Mouse (Mus musculus) C2C12 (cell line): ENCODE data around the gene Tex12.

Experiments used
- CEBPB ChIP-seq: IDR thresholded peaks from one replicate; pipeline ENCODE4 v1.6.1; 2011; ENCODE audit warnings: low read depth, mild to moderate bottlenecking, control low read depth, moderate library complexity
- CTCF ChIP-seq: IDR thresholded peaks from one replicate; pipeline ENCODE4 v1.5.1; 2011; ENCODE audit not compliant: control insufficient read depth, insufficient read depth, insufficient read length
- MAX ChIP-seq: IDR thresholded peaks from one replicate; pipeline ENCODE4 v1.6.1; 2011; ENCODE audit warnings: mild to moderate bottlenecking, control low read depth
- MYOD1 ChIP-seq: IDR thresholded peaks from one replicate; pipeline ENCODE4 v1.6.1; 2011; ENCODE audit warnings: low read depth; ENCODE audit not compliant: control insufficient read depth, insufficient read length
- MYOG ChIP-seq: IDR thresholded peaks from one replicate; pipeline ENCODE4 v1.6.1; 2011; ENCODE audit not compliant: control insufficient read depth, insufficient read length; ENCODE audit errors: extremely low read depth
- USF1 ChIP-seq: IDR thresholded peaks from one replicate; pipeline ENCODE4 v1.6.1; 2011; ENCODE audit warnings: low read depth, mild to moderate bottlenecking, control low read depth, moderate library complexity

- TF ChIP-seq MAX (peak; percentile 65), CTCF (peak; percentile 84), MYOG (no peak), USF1 (no peak), MYOD1 (no peak), CEBPB (no peak)
Measured at GRCm38 (mm10) chr9:50528293-50528892, 32.7 kb downstream of the Tex12 start, which contains the start of gene Pts.
